Mouse (Mus musculus): ENCODE data around the gene Fnbp1.

- TF ChIP-seq CTCF (conservative IDR thresholded peaks at IDR 0.05; ENCODE audit: low read length) (no peak), NANOG (IDR thresholded peaks at IDR 0.05; ENCODE audit: borderline replicate concordance, low read length) (no peak), POU5F1 (IDR thresholded peaks at IDR 0.05; ENCODE audit: borderline replicate concordance, low read length) (no peak)
Measured at GRCm38 (mm10) chr2:31143326-31143725, 1.5 kb upstream of the Fnbp1 start.

Data from E14TG2a.4 (cell line).